Mouse (Mus musculus) embryonic facial prominence, embryonic 13.5 days (tissue): Measurements from ENCODE around the gene Nodal. TPM values are rescaled to one million over a fixed set of nuclear protein-coding genes. Genes with fewer than 3 reads are reported as not detected.

ENCODE experiments used
- ATAC-seq: fragments of 200-750 bp; cut with Nextera tagmentation; 2 replicates; pipeline ENCODE4 v1.8.0; 2017; ENCODE audit warnings: low read depth; ENCODE audit not compliant: insufficient number of reproducible peaks, insufficient read depth, low FRiP score, low TSS enrichment
- H3K27ac ChIP-seq: fragments of 300-500 bp; sonication (generic); 2 replicates; pipeline ENCODE4 v1.5.1; 2015; ENCODE audit warnings: moderate library complexity, mild to moderate bottlenecking, inconsistent platforms
- H3K27me3 ChIP-seq: fragments of 300-500 bp; sonication (generic); 2 replicates; pipeline ENCODE4 v1.6.1; 2015; ENCODE audit warnings: mild to moderate bottlenecking, inconsistent platforms
- H3K36me3 ChIP-seq: fragments of 300-500 bp; sonication (generic); 2 replicates; pipeline ENCODE4 v1.6.1; 2015; ENCODE audit warnings: mild to moderate bottlenecking, inconsistent platforms
- H3K4me1 ChIP-seq: fragments of 300-500 bp; sonication (generic); 2 replicates; pipeline ENCODE4 v1.6.1; 2015; ENCODE audit warnings: inconsistent platforms
- H3K4me2 ChIP-seq: fragments of 300-500 bp; sonication (generic); 2 replicates; pipeline ENCODE4 v1.6.1; 2015; ENCODE audit warnings: moderate library complexity, mild to moderate bottlenecking, inconsistent platforms
- H3K4me3 ChIP-seq: fragments of 300-500 bp; sonication (generic); 2 replicates; pipeline ENCODE4 v1.5.1; 2015; ENCODE audit warnings: mild to moderate bottlenecking, inconsistent platforms
- H3K9ac ChIP-seq: fragments of 300-500 bp; sonication (generic); 2 replicates; pipeline ENCODE4 v1.6.1; 2015; ENCODE audit warnings: mild to moderate bottlenecking, inconsistent platforms
- H3K9me3 ChIP-seq: fragments of 300-500 bp; sonication (generic); 2 replicates; pipeline ENCODE4 v1.6.1; 2016; ENCODE audit warnings: inconsistent platforms
- WGBS: fragments of 180-500 bp; shearing (Covaris S2); methylation state at CpG from one replicate; pipeline ENCODE4 v1.1.7; 2015; ENCODE audit warnings: mixed read lengths; 5-methylcytosine and 5-hydroxymethylcytosine counted together
- polyA plus RNA-seq: library from polyadenylated mRNA; unstranded; fragments of >200 nt; fragmentation: Nextera tagmentation; extraction: Ambion mirVana; gene quantifications from 2 replicates; pipeline ENCODE4 v1.2.1, GENCODE M21; 2015

Nodal gene
- 0.15 and 0.25 TPM in 2 replicates for polyA plus RNA-seq

DNA sequence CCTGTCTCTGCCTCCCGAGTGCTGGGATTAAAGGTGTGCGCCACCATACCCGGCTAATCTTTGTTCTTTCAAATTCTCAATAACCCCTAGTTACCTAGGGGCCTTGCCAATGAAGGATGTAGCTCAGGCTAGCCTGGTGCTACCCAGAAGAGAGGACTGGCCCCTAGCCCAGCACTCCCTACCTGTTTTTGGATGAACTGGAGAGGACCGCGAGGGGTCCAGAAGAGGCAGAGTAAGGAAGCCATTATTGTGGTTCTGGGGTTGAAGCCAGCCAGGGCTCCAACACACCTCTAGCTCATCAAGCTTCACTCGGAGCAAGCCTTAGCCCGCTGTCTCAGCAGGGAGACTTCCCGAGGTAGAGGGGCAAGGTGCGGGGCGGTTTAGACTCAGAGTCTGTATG lies at the start of gene Nodal:
TSS of gene Nodal (plus strand) at position 301 of the 400 bp plus-strand sequence.
- 23% methylated on average over 10 of the region's 10 CpGs for WGBS
- ATAC-seq: no peak
- no peaks in the 10 kb centered on the region for H3K9me3 ChIP-seq
- peak within 1 kb of the TSS; percentile 85 for H3K4me2 ChIP-seq
- H3K36me3 ChIP-seq: no peaks in the 10 kb centered on the region
- no peak within 1 kb of the TSS for H3K27ac ChIP-seq
- H3K27me3 ChIP-seq: peaks cover 61% of the 10 kb centered on the region
- peak within 1 kb of the TSS; percentile 48 for H3K4me3 ChIP-seq
- peaks cover 11% of the 10 kb centered on the region for H3K4me1 ChIP-seq
- peak within 1 kb of the TSS; percentile 67 for H3K9ac ChIP-seq

DNA sequence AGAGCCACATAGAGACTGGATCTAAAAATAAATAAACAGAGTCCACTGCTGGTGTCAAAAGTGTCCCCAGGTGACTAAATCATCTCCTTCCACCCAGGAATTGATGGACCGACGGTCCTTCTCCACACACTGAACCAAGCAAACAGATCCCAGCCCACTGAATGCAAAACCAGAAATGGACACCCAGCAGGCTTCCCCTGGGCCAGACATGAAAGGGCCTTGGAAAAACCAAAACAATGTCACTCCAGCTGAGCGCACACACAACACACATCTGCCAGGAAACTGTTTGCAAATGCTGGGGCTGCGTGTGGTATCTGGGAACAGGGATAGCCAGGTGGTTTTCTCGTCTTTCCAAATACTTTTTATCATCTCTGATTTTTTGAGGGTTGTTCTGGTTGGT lies 48.0 kb upstream of the Nodal start:
- Histone ChIP-seq H3K36me3 (no peaks in the 10 kb centered on the region), H3K4me2 (no peak overlapping the region), H3K9me3 (0 out of 2 replicates have a peak, but pooled peaks cover 3% of the 10 kb centered on the region), H3K9ac (no peak overlapping the region), H3K4me3 (no peak overlapping the region), H3K27me3 (no peaks in the 10 kb centered on the region), H3K27ac (peak overlapping the region; percentile 34; the same call in 1 of the 2 replicates), H3K4me1 (peaks cover 28% of the 10 kb centered on the region)
- no peak for ATAC-seq
- 39% methylated on average over 5 of the region's 5 CpGs for whole genome bisulfite sequencing

DNA sequence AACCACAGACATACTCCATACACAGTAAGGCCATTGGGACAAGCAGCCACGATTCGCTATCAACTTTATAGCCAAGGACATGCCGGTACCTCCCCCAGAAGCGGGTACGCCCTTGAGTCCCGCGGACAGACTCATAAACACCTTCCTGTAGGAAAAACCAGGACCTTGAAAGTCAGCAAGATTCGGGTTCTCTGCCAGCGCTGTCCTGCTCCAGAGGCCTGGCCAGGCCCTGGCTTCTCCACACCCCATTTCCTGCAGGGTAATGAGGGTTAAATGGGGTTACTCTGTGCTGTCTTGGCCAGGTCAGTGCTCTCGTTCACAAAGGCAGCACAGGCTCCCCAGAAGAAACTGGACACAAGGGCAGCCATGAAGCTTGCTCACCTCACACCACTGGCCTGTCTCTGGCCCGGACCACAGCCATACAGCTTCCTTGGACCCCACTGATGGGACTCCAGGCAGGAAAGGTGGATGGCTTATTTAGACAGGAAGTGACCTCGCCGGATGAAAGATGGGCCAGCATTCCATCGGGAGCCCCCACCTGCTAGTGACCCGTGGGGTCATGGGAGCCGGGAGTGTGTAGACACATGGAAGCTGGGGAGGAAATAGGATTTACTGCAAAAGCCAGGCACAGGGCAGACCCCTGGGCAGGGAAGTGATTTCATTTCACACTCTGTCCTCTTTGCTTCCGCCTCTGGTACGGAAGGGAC lies 47.3 kb upstream of the Nodal start:
- Histone ChIP-seq H3K9me3 (0 out of 2 replicates have a peak, but pooled peaks cover 3% of the 10 kb centered on the region), H3K4me1 (peaks cover 35% of the 10 kb centered on the region), H3K36me3 (no peaks in the 10 kb centered on the region), H3K4me3 (no peak overlapping the region), H3K27ac (peak overlapping the region; percentile 34), H3K27me3 (no peaks in the 10 kb centered on the region), H3K9ac (no peak overlapping the region), H3K4me2 (no peak overlapping the region)
- no peak for ATAC-seq
- WGBS: 52% methylated on average over 18 of the region's 18 CpGs

DNA sequence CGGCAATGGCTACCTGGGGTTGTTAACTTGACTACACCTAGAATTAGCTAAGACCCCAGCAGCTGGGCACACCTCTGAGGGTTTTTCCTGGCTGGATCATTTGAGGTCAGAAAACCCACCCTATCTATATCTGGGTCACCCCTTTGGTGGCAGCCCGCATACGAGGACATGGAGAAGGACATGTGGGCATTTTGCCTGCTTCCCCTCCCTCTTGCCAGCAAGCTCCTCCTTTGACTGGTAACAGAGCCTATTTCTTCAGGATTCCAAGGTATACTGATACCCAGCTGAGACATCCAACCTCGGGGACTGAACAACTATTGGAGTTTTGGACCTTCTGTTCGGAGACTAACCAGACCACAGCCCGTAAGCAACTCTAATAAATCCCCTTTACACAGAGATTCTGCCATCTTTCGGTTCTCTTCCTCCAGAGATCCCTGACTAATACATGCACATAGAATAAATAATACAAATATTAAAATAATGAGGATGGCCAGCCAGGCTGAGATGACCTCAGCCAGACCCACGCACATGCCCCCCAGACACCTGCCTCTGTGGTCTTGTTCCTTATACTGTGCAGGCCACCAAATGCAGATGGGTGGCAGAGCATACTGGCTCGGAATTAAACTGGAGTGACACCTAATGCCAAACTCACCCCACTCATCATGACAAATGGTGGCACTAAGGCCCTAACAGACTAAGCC lies 45.7 kb upstream of the Nodal start:
- no peak overlapping the region for H3K4me3 ChIP-seq
- 0 out of 2 replicates have a peak, but pooled peaks cover 3% of the 10 kb centered on the region for H3K9me3 ChIP-seq
- no peak overlapping the region for H3K9ac ChIP-seq
- no peaks in the 10 kb centered on the region for H3K27me3 ChIP-seq
- H3K27ac ChIP-seq: no peak overlapping the region
- ATAC-seq: no peak
- H3K4me1 ChIP-seq: peaks cover 32% of the 10 kb centered on the region
- no peaks in the 10 kb centered on the region for H3K36me3 ChIP-seq
- H3K4me2 ChIP-seq: no peak overlapping the region
- 83% methylated on average over 9 of the region's 9 CpGs for WGBS

DNA sequence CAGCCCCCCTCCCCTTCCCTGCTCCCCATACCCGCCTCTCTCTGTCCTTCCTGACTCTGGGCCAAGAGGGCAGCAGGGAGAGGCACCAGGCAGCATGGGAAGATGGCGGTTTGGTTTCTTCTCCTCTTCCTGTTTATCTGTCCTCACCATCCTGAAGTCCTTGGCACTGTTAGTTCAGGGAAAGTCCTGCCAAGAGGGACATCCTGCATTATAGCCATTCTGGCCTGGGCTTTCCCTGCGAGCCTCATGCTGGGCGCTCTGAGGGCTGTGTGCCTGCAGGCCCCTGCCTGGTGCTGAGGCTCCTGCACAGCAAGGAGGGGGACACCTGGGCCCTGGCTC lies 45.2 kb upstream of the Nodal start:
- peaks cover 30% of the 10 kb centered on the region for H3K4me1 ChIP-seq
- 72% methylated on average over 4 of the region's 4 CpGs for WGBS

DNA sequence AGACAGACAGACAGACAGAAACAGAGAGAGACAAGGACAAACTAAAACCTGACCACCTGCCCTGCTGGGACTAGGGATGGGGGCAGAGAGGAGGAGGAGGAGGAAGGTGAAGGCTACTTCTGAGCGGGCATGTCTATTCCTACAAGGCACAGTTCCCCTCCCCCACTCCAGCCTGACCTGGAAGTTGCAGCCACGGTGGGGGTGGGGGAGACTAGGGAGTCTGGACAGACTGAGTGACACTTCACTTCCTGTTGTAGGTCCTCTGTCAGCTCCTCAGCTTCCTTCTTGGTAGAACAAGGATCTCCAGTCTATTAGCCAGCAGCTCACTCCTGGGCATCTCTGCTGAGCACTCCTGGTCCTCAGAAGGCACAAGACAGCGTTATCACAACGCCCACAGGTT lies 43.7 kb upstream of the Nodal start:
- no peak overlapping the region for H3K27ac ChIP-seq
- H3K36me3 ChIP-seq: no peaks in the 10 kb centered on the region
- ATAC-seq: no peak
- 40% methylated on average over 4 of the region's 4 CpGs for WGBS
- H3K27me3 ChIP-seq: no peaks in the 10 kb centered on the region
- H3K4me3 ChIP-seq: no peak overlapping the region
- no peak overlapping the region for H3K9ac ChIP-seq
- H3K4me1 ChIP-seq: peaks cover 30% of the 10 kb centered on the region
- 0 out of 2 replicates have a peak, but pooled peaks cover 3% of the 10 kb centered on the region for H3K9me3 ChIP-seq
- no peak overlapping the region for H3K4me2 ChIP-seq

More for the DNA sequence above, 45.2 kb upstream of the Nodal start:
- Histone ChIP-seq H3K4me3 (no peak overlapping the region), H3K27ac (no peak overlapping the region), H3K4me2 (no peak overlapping the region), H3K27me3 (no peaks in the 10 kb centered on the region), H3K9me3 (0 out of 2 replicates have a peak, but pooled peaks cover 3% of the 10 kb centered on the region), H3K36me3 (no peaks in the 10 kb centered on the region), H3K9ac (no peak overlapping the region)
- ATAC-seq: no peak

DNA sequence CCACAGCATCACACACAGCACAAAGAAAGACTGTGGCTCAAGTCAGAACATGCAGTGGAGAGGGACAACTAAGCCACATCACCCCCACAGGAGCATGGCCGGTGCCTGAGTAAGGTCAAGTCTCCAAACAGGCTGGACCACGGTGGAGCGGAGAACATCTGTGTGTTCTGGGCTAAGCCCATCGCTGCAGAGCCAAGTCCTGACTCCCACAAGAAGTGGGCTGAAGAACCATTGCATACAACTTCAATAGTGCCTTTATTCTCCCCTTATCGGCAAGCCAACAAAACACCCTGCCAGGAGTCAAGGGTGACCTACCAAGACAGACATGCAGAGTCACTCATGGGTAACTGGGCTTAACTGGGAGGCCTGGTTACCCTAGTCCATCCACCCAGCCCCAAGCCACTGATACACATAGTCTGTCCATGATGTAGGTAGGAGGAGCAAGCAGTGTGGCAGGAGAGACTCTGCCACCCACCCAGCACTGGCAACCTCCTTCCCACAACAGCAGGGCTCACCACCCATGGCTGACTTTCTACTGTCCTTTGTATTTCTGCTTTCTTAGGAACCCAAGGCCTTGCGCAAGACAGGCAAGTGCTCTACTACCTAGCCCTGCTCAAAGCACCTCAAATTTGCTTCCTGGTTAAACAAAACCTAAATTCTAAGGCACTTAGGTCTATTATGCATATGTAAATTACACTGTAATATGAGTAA lies 42.8 kb upstream of the Nodal start:
- Histone ChIP-seq H3K27me3 (no peaks in the 10 kb centered on the region), H3K4me3 (no peak overlapping the region), H3K4me1 (peaks cover 35% of the 10 kb centered on the region), H3K9ac (no peak overlapping the region), H3K27ac (no peak overlapping the region), H3K4me2 (no peak overlapping the region), H3K9me3 (0 out of 2 replicates have a peak, but pooled peaks cover 3% of the 10 kb centered on the region), H3K36me3 (no peaks in the 10 kb centered on the region)
- ATAC-seq: no peak
- 78% methylated on average over 6 of the region's 6 CpGs for WGBS

DNA sequence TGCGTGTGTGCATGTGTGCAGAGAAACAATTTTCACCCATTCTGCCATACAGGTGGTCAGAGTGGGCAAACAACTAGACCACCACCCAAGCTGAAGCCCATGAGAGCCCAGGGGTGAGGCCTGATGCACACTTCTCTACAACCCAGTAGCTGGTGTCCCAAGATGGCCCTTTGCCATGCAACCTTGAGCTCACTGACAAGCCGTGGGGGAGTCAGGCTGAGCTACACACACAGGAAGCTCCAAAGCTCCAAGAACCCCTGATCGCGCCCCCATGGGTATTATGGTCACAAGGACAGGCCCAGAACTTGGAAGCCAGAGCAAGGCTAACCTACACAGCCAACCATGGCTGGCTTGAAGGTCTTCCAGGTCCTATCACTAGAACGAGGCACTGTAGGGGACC lies 39.7 kb upstream of the Nodal start:
- H3K9me3 ChIP-seq: 0 out of 2 replicates have a peak, but pooled peaks cover 3% of the 10 kb centered on the region
- WGBS: 97% methylated on average over 5 of the region's 5 CpGs
- peaks cover 50% of the 10 kb centered on the region for H3K4me1 ChIP-seq
- no peak for ATAC-seq
- H3K9ac ChIP-seq: no peak overlapping the region
- H3K27ac ChIP-seq: no peak overlapping the region
- H3K27me3 ChIP-seq: peaks cover 6% of the 10 kb centered on the region
- no peak overlapping the region for H3K4me3 ChIP-seq
- H3K4me2 ChIP-seq: no peak overlapping the region
- no peaks in the 10 kb centered on the region for H3K36me3 ChIP-seq

DNA sequence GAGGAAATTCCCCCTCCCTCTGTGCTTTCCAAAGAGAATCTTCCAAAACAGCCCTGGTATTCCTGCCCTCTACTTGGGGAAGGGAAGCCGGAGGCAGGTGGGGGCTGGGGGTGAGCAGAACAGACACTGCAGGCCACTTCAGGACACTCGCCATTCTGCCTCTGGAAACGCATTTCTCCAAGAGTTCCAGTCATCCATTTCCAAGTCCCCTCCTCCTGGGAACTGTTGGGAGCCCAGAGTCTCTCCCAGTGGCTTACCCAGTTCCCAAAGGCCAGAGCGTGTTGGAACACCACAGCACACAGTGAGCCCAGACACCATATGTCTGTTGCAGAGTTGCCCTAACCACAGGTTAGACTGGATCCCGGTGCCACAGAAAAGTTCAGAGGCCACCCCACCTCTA lies 39.1 kb upstream of the Nodal start:
- WGBS: 88% methylated on average over 5 of the region's 5 CpGs
- 0 out of 2 replicates have a peak, but pooled peaks cover 3% of the 10 kb centered on the region for H3K9me3 ChIP-seq
- H3K4me2 ChIP-seq: no peak overlapping the region
- H3K9ac ChIP-seq: no peak overlapping the region
- no peak overlapping the region for H3K27ac ChIP-seq
- peaks cover 52% of the 10 kb centered on the region for H3K4me1 ChIP-seq
- no peak overlapping the region for H3K4me3 ChIP-seq
- ATAC-seq: no peak
- H3K27me3 ChIP-seq: peaks cover 6% of the 10 kb centered on the region
- no peaks in the 10 kb centered on the region for H3K36me3 ChIP-seq

DNA sequence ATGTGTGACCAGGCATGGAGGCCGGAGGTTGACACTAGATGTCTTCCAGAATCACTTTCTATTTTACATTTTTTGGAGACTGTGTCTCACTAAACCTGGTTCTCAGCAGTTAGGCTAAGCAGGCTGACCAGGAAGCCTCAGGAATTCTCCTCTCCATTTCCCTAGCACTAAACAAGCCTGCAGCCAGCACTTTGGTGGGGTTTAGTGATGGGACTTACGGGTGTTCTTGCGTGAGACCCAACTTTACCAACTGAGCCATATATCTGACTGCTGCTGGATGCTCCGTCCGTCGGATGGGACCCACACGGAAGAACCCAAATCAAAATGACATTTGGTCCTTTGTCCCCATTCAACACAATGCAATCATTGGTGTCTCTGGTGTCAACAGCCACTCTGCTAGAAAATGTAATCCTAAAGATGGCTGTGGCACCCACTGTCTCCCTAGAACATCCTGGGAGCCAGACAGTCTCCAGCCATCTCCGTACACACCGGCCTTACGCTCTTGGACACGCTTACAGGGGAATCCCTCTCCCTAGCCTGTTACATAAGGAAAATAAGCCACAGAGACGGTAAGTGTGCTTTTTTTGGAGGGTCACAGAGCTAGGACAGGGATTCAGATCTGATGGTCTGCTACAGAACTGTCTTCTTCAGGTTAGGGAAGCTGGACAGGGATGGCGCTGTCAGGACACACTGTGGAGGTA lies 38.3 kb upstream of the Nodal start:
- no peak for ATAC-seq
- Histone ChIP-seq H3K4me2 (peak overlapping the region; percentile 98), H3K27me3 (peaks cover 6% of the 10 kb centered on the region), H3K4me3 (no peak overlapping the region), H3K27ac (peak overlapping the region; percentile 51; the same call in 1 of the 2 replicates), H3K36me3 (no peaks in the 10 kb centered on the region), H3K4me1 (peaks cover 55% of the 10 kb centered on the region), H3K9ac (no peak overlapping the region; the same call in 1 of the 2 replicates), H3K9me3 (no peaks in the 10 kb centered on the region)
- 89% methylated on average over 13 of the region's 13 CpGs for WGBS

DNA sequence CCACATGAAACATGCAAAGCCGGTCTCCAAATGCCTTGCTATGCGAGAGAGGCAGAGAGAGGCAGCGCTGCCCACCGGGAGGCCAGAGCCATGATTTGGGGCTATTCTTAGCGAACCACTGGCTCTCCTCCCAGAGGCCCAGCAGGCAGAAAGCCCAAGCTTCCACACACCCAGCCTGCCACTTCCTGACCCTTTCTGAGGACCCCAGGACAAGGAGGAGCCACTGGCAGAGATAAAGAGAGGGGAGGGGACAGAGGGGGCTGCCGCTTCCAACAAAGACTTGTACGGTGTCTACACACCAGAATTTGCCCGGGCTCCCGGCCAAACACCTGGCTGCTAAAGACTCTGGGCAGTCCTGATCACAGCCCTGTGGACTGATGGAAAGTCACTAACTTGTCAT lies 37.6 kb upstream of the Nodal start:
- WGBS: 21% methylated on average over 9 of the region's 9 CpGs
- peaks cover 48% of the 10 kb centered on the region for H3K4me1 ChIP-seq
- H3K4me2 ChIP-seq: peak overlapping the region; percentile 98
- H3K27me3 ChIP-seq: peaks cover 6% of the 10 kb centered on the region
- peak overlapping the region; percentile 36 for H3K9ac ChIP-seq
- H3K9me3 ChIP-seq: no peaks in the 10 kb centered on the region
- no peak for ATAC-seq
- peak overlapping the region; percentile 10; the same call in 1 of the 2 replicates for H3K4me3 ChIP-seq
- no peaks in the 10 kb centered on the region for H3K36me3 ChIP-seq
- H3K27ac ChIP-seq: peak overlapping the region; percentile 51; the same call in 1 of the 2 replicates
